Mouse (Mus musculus) G1E (cell line): Measurements from ENCODE around the gene Znrf1.

Experiments used
- CTCF ChIP-seq: IDR thresholded peaks from 2 replicates; pipeline ENCODE4 v1.5.1; 2012; ENCODE audit warnings: low read depth, low read length, inconsistent platforms, mixed read lengths
- GATA1 ChIP-seq: IDR thresholded peaks from 2 replicates; pipeline ENCODE4 v1.6.1; 2012; ENCODE audit warnings: borderline replicate concordance, low read length, inconsistent platforms, mixed read lengths
- TAL1 ChIP-seq: conservative IDR thresholded peaks from 2 replicates; pipeline ENCODE4 v1.6.1; 2012; ENCODE audit warnings: low read depth, low read length, inconsistent platforms, mixed read lengths

- TF ChIP-seq GATA1 (no peak), CTCF (no peak), TAL1 (no peak)
Observed at GRCm38 (mm10) chr8:111510401-111510800, 25.5 kb upstream of the Znrf1 start.
